Mouse (Mus musculus) testis, postnatal 10 days (tissue): Measurements from ENCODE around the gene Garnl3.
"Not testable (repeated sequence)": the region's sequence is repeated elsewhere in the genome, so short reads cannot be mapped to it uniquely, and the experiment has no call there.

Experiments
- DNase-seq: peaks from one replicate; pipeline ENCODE4 v3.0.0; 2021; ENCODE audit warnings: low spot score

Garnl3 gene

DNA sequence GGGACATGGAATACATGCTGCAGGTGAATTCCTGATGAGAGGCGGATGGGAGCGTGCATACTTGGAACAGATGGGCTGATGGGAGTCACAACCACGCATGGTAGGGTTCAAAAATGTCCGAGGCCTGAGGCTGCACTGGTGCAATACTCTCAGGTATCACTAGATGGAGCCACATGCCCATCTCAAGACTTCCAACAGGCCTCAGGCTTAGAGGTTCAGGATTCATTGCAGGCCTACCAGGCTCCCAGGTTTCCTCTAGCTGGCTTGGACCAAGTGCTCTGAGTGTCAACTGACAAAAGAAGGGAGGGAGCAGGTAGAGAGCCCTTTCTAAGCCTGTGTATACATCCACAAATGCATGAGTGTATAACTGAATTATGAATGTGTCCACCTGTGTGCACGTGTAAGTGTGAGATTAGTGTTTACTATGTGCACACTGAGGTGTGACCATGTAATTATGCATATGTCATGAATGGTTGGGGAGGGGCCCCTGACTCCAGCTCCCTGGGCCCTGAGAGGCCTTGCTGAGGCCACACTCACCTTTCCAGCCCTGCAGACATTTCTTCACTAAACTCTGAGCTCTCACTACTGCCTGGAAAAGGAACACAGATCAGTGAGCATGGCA lies 23.4 kb upstream of the Garnl3 start:
- DNase-seq, result peak; percentile 85

DNA sequence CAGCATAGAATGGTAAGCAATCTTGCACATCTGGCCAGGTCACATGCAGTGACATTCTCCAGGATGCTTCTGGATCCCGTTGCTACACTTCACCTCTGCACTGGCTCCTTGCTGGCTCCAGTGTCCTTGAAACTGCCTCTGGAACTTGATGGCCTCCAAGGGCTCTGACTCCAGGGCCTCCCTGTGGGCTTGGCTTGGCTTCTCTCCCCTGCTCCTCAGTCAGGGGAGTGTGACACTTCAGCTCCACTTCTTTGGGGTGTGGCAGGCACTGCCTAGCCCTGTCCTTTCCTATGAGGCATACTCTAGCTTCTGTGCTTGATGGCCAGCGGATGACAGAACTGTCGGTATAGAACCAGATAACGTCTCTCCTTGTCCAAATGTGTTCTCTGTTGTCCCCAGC lies 15.5 kb upstream of the Garnl3 start:
- no peak for DNase-seq

DNA sequence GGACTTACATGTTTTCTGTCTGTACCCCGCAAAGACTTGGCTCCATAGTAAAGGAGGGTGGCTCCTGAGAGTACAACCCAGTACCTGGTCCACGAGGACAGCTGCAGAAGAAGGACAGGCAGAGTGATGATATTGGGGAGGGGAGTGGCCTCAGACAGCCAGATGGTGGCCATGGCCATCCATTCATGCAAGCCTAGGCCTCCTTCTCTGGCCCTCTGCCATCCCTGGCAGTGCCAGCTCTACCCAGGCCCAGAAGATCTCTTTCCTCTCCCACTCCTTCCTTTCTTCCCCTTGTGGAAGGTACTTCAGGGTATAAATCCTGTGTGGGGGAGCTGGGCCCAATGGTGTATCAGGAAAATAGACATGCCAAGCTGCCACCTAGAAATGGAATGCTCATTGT lies 11.8 kb upstream of the Garnl3 start:
- peak; percentile 39 for DNase-seq

- no peak for DNase-seq
Measured at GRCm38 (mm10) chr2:33138491-33138890, 7.0 kb upstream of the Garnl3 start.

- DNase-seq, result no peak
Measured at GRCm38 (mm10) chr2:33137731-33138130, 6.3 kb upstream of the Garnl3 start.

DNA sequence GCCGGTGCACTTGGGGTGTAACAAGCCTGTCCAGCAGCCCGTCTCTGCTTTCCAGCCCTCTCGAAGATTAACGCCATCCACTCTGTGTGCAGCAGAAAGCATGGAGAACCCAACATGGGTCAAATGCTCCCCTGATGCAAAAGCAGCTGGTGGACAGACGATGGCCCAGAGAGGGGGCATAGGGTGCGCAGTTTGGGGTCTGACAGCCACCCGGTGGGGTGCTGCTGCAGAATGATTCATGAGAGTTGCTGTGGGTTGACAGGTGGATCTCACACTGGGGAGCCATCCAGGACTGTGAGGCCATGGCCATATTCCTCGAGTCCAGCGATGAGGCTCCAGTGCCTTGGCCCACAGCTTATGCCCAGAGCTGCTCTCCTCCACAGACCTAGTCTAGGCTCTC lies 5.8 kb upstream of the Garnl3 start:
- no peak for DNase-seq

GRCm38 (mm10) chr2:33136366-33136765 lies 4.9 kb upstream of the Garnl3 start:
- DNase-seq, result no peak

- no peak for DNase-seq
Measured at GRCm38 (mm10) chr2:33134766-33135490, 3.5 kb upstream of the Garnl3 start.

DNA sequence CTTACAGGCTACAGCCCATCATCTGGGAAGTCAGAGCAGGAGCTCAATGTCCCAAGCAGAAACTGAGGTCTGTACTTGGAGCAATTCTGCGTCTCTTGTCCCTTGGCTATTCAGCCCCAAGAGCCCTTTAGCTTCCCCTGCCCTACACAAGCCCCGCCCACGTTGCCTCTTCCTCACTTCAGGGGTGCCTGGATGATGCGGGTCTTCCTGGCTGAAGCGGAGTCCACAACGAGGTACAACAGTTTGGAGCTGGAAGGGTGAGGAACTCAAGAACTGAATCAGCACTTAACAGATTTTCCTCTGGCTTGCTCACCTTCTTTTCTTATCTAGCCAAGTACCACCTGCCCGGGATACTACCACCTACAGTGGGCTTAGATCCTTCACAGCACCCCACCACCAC lies 852 bp upstream of the Garnl3 start:
- DNase-seq, result no peak

DNA sequence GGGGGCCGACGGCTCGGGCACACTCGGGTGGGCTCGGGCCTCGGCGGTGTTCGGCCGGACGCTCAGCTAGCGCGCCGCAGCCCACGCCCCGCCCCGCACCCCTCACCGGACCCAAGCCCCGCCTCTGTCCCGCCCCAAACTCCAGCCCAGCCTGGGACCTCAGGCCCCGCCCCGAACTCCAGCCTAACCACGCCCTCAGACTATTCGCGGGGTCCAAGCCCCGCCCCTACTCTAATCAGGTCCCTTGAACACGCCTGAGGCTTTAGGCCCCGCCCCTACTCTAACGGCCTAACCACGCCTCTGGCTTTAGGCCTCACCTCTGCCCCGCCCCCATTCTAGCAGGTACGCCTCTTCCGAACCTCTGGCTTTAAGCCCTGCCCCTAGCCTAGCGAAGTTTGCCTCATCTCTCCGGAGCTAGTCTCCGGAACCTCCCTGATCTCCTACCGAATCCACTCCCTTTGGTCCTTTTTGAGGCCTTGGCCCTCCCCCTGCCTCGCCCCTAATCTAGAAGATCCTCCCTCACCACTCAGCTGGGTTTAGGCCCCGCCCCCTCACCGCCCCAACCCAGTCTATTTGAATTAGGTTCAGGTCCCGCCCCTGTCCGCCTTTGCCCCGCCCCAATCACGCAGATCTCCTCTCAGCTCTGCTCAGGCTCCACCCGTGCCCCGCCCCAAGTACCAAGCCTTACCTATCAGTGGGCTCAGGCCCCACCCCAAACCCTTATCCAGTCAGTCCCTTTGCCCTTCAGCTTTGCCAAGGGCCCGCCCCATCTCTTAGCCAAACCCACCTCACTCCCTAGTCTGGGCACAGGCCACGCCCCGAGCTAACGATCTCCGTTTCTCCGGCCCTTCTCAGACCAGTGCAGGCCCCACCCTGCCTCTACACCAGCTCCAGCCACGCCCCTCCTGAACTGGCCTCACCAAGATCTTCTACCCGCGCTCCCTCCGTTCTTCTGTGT lies 649 bp downstream of the Garnl3 start:
- peak; percentile 100 for DNase-seq

DNA sequence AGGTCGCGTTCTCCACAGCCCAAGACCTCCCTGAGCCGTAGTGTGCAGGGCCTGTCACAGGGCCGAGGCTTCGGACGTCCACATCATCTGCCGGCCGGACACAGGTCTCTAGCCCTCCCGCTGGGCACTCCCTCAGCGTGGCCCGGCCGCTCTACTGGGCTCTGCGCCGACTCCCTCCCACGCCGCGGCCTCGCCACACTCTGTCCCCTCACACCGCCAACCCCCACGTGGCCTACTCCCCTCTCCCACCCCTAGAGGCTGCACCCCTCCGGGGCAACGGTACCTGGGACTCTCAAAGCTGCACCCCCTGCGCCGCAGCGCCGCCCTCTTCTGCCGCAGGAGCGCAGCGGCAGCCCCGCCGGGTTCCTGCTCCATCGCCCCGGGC lies 1.3 kb downstream of the Garnl3 start:
- DNase-seq, result no peak

- DNase-seq, result peak; percentile 69
Measured at GRCm38 (mm10) chr2:33129696-33130095, 1.8 kb downstream of the Garnl3 start.

DNA sequence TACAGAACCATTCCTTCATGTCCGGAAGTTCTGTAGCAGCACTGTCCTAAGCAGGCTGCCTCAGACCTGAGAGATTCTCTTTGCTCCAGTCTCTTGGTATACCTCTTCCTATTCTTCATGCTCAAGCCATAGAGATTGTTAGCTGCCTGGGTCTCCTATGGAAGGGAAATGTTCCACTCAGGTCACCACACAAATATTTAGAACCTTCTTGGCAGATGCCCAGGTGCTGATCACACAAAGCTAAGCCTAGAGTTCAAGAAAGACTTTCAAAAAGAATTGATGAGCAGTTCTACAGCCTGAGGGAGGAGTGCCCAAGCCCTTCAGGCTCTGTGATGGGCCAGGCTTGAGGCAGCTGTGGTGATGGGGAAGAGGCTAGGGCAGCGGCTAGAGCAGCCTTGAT lies 2.4 kb downstream of the Garnl3 start:
- DNase-seq, result no peak

GRCm38 (mm10) chr2:33127271-33127670 lies 4.2 kb downstream of the Garnl3 start:
- no peak for DNase-seq

DNA sequence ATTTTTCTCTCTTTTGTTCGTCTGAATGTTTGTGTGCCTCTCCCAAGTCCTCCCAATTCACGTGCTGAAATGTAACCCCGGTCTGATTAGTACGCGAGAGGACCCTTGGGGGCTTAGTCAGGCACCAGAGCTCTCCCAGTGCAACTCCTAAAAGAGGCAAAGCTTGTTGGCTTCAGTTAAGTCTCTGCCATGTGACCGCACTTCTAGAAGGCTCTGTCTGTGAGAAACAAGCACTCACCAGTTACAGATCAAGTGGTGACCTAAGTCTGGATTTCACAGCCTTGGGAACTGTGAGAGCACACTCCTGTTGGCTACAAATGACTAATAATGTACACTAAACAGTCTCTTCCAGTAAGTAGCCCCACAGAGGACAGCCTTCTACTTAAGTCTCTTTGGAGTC lies 8.6 kb downstream of the Garnl3 start:
- no peak for DNase-seq

DNA sequence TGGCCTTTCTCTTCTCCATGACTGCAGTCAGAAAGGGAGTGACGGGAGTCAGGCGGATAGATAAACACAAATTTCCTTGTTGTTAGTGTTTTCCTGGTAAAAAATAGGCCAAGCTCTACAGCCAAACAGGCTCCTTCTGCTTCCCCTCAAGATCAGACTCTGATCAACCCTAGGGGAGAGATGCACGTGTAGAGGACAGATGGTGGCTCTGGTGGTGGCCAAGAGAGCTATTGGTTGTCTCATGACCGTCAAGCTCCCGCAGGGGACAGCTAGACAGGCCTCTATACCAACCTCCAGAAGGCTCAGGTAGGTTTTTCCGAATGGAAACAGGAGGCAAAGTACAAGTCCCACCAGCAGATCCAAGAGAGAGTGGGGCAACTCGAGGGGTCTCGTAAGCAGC lies 30.9 kb downstream of the Garnl3 start:
- DNase-seq, result no peak

DNA sequence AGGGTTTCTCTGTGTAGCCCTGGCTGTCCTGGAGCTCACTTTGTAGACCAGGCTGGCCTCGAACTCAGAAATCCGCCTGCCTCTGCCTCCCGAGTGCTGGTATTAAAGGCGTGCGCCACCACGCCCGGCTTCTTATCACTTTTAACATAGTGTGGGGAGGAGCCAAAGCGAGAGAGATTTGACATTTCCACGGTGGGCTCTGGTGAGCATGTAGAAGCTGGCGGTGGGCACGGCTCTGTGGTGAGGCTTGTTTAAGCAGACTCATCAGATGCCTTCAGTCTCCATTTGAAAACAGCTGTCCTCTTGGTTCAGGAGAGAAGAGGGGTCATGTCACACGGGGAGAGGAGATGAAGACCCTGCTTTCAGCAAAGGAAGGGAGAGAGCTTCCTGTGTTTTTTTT lies 34.1 kb downstream of the Garnl3 start:
- DNase-seq, result not testable (repeated sequence)

DNA sequence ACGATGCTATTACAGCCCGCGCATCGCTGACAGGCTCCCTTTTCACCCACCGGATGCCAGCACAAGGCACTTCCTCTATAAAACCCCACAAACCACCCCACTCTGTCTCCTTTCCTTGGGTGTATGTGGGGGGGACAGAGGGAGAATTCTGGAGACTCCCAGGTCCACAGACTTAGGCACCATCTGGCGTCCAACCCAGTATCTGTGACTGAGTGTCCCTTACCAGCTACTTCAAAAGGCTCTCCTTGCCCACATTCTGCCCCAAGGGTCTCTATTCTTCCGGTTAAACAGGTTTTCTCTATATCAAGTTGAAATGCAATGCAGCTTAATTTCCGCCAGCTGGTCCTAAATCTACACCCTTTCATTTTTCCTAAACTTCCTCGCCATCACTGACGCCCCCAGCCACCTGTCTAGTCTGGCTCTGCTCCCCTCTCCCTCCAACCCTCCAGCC lies 36.2 kb downstream of the Garnl3 start:
- no peak for DNase-seq

GRCm38 (mm10) chr2:33090620-33091520 lies 40.6 kb downstream of the Garnl3 start:
- no peak for DNase-seq

DNA sequence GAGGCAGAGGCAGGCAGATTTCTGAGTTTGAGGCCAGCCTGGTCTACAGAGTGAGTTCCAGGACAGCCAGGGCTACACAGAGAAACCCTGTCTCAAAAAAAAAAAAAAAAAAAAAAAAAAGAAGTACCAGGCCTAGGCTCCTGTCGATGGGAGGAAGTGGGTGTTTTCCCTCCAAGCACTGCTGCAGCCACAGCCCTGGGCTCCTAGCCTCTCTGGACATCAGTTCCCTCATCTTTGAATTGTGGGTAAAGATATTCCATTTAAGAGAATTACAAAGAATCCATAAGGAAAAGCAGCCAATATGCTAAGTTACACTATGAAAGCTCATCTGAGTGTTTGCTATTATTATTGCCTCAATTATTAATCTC lies 41.4 kb downstream of the Garnl3 start:
- DNase-seq, result not testable (repeated sequence)

DNA sequence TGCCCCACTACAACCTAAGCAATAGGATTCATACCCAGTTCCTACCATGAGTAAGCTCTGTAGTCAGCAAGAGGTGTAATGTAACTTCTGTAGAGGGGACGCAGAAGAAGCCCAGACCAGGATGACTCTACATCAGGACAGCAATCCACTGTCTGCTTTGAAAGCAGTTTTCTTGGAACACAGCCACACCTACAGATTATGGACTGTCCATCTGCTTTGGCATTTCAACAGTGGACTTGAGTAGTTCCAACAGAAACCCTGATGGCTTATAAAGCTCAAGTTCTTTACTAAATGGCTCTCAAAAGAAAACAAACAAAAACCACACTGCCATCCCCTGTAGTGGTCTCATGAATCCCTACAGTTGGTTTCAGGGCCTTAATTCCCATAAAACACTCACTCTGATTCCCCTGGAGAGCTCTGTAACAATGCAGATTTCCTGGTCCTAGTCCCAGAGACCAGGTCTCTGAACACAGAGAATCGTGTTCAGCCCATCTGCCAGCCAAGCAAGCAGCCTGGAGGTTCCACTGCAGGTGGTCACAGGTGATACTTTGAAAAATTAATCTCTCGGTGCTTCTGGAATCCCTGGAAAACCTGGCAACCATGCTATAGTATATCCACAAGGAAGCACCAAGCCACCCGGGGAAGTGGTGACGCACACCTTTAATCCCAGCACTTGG lies 42.0 kb downstream of the Garnl3 start:
- no peak for DNase-seq
